Mouse (Mus musculus): Measurements from ENCODE around the gene Spata18. TPM values are rescaled to one million over a fixed set of nuclear protein-coding genes. Genes with fewer than 3 reads are reported as not detected.
A peak's percentile ranks its signal among the peaks of the same experiment; 100 is the strongest.

Gene Spata18
- polyA plus RNA-seq (2012; ENCODE audit: insufficient read depth, insufficient read length, missing spikeins) = not detected in 2 replicates

DNA sequence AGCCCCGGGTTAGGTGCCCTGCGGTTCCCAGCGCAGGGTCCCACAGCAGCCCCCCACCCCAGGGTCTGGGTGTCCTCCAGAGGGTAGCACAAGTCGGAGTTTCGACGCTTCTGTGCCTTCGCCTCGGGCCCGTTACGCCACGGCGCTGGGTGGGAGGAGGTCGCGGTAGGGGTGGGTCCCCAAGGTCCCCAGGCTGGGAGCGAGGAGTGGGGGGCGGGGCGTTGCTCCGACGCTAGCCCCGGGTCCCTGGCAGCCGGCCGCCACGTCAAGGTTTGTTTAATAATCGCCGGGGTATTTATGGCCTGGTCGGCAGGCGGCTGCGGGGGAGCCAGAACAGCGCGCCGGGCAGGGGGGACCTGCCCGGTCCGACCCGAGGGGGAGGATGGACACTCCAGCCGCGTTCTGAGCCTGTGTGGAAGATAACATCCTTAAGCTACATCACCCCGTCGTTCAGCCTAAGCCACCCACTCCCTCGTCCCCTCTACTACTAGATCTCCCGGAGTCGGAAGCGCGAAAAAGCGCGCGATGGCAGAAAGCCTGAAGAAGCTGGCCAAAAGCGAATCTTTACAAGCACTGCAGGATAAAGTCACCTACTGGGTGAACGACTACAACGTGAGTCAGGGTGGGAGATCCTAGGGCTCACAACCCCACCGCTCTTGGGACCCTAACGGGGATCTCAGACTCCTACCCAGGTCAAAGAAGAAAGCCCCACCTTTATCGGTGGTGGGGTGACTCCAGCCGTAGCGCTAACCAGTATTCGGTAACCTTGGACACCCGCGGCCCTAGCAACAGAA is at the start of gene Spata18:
Gene Spata18 (plus strand): TSS at position 319 of the 794 bp plus-strand sequence.
- no peak within 1 kb of the TSS for H3K27ac ChIP-seq (ENCODE audit: insufficient read depth, low read depth, low read length)
- TF ChIP-seq CTCF (IDR thresholded peaks at IDR 0.05; ENCODE audit: low read depth, low read length) (no peak), POLR2A (IDR thresholded peaks at IDR 0.05; ENCODE audit: borderline replicate concordance, low read depth, low read length) (no peak)
- H3K4me1 ChIP-seq (ENCODE audit: control insufficient read depth, insufficient read depth, low read length) = peaks cover 4% of the 10 kb centered on the region; the same call in 1 of the 2 replicates
- H3K4me3 ChIP-seq (ENCODE audit: insufficient read depth, low read length) = peak within 1 kb of the TSS; percentile 61

DNA sequence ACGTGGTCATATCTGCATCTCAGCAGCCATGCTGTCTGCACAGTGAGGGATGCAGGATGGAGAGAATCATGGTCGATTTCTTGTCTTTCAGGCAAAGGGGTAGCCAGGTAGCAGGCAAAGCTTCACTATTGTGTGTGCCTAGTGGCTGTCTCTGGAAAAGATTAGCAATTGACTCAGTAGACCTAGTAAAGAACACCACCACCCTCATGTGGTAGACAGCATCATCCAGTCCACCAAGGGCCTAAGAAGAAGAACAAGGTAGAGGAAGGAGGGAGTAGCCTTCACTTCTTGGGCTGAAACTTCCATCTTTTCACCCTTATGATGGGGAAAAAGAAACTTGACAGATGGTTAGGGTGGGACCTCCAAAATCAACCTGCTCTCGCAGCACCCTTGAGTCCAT is 48.3 kb upstream of the Spata18 start:
- Histone ChIP-seq H3K4me1 (ENCODE audit: control insufficient read depth, insufficient read depth, low read length) (no peaks in the 10 kb centered on the region), H3K4me3 (ENCODE audit: insufficient read depth, low read length) (no peak overlapping the region), H3K27ac (ENCODE audit: insufficient read depth, low read depth, low read length) (no peak overlapping the region)
- TF ChIP-seq POLR2A (IDR thresholded peaks at IDR 0.05; ENCODE audit: borderline replicate concordance, low read depth, low read length) (no peak), CTCF (IDR thresholded peaks at IDR 0.05; ENCODE audit: low read depth, low read length) (no peak)

DNA sequence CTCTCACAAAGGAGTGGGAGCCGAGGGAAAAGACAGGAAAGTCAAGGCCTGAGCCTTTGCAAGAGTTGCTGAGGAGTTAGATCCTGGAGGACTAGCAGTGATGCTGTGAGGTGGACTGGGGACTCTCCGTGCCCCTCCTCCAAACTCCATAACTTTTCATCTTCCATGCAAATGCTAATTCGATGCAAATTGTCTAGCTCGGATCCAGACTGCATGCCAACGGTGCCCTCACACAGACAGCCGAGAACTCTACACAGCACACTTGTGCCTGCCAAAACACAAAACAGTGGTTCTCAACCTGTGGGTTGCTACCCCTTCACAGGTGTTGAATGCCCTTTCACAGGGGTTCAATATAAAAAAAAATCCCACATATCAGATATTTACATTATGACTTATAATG is 46.6 kb upstream of the Spata18 start:
- TF ChIP-seq POLR2A (IDR thresholded peaks at IDR 0.05; ENCODE audit: borderline replicate concordance, low read depth, low read length) (no peak), CTCF (IDR thresholded peaks at IDR 0.05; ENCODE audit: low read depth, low read length) (no peak)
- Histone ChIP-seq H3K27ac (ENCODE audit: insufficient read depth, low read depth, low read length) (no peak overlapping the region), H3K4me1 (ENCODE audit: control insufficient read depth, insufficient read depth, low read length) (no peaks in the 10 kb centered on the region), H3K4me3 (ENCODE audit: insufficient read depth, low read length) (no peak overlapping the region)

DNA sequence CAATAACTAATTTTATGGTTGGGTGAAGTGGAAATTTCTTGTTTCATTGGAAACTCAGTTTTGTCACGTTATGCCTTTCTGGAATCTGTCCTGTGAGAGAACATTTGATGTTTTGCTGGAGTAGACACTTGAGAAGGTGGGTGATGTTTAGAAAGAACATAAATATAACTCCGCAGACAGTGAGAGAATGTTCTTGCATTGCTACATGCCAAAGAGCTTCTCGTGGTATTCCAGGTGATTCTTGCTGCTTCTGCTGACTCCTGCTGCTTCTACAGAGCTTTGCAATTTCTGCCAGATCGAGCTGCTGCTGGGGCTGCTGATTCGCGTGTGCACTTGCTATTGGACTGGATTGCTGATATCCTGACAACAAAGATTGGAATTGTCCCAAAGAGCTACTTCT is 46.2 kb upstream of the Spata18 start:
- Histone ChIP-seq H3K4me3 (ENCODE audit: insufficient read depth, low read length) (no peak overlapping the region), H3K4me1 (ENCODE audit: control insufficient read depth, insufficient read depth, low read length) (no peaks in the 10 kb centered on the region), H3K27ac (ENCODE audit: insufficient read depth, low read depth, low read length) (no peak overlapping the region)
- TF ChIP-seq POLR2A (IDR thresholded peaks at IDR 0.05; ENCODE audit: borderline replicate concordance, low read depth, low read length) = no peak
- TF ChIP-seq CTCF (IDR thresholded peaks at IDR 0.05; ENCODE audit: low read depth, low read length) = no peak

DNA sequence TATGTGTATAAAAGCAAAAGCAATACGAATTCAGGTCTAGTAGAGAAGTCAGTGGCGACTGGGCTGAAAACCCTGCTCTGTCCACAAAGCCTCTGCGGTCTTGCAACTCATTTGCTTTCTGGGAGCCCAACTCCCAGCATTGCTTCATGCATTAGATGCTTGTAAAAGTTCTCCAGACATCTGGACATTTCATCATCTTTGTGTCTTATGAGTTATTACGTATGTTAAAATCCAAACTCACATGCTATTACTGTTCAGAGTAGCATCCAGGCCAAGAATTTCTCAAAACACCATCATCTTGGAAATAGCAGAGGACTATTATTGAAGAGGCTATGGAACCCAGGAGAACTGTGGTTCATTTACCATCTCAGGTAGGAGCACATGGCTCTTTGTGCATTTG is 40.1 kb upstream of the Spata18 start:
- Histone ChIP-seq H3K27ac (ENCODE audit: insufficient read depth, low read depth, low read length) (no peak overlapping the region), H3K4me3 (ENCODE audit: insufficient read depth, low read length) (no peak overlapping the region), H3K4me1 (ENCODE audit: control insufficient read depth, insufficient read depth, low read length) (no peaks in the 10 kb centered on the region)
- TF ChIP-seq POLR2A (IDR thresholded peaks at IDR 0.05; ENCODE audit: borderline replicate concordance, low read depth, low read length) = no peak
- no peak for TF ChIP-seq CTCF (IDR thresholded peaks at IDR 0.05; ENCODE audit: low read depth, low read length)

DNA sequence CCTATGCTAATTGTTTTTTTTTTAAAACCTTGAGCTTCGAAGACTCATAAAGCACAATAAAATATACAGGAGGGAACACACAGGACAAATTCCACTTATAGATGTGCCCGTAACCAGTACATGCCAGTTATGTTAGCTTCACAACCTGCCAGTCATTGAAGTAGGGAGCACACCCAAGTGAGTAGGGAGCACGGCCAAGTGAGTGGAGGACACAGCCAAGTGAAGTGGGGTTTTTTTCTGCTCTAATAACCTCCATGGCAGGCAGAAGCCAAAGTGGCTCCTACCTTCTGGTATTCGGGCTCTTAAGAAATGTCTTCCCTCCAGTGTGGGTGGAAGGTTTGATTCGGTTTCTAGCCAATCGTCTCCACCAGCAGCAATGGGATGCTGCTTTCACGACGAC is 37.9 kb upstream of the Spata18 start:
- no peak overlapping the region for H3K4me3 ChIP-seq (ENCODE audit: insufficient read depth, low read length)
- TF ChIP-seq CTCF (IDR thresholded peaks at IDR 0.05; ENCODE audit: low read depth, low read length) (no peak), POLR2A (IDR thresholded peaks at IDR 0.05; ENCODE audit: borderline replicate concordance, low read depth, low read length) (no peak)
- H3K4me1 ChIP-seq (ENCODE audit: control insufficient read depth, insufficient read depth, low read length) = no peaks in the 10 kb centered on the region
- no peak overlapping the region for H3K27ac ChIP-seq (ENCODE audit: insufficient read depth, low read depth, low read length)

DNA sequence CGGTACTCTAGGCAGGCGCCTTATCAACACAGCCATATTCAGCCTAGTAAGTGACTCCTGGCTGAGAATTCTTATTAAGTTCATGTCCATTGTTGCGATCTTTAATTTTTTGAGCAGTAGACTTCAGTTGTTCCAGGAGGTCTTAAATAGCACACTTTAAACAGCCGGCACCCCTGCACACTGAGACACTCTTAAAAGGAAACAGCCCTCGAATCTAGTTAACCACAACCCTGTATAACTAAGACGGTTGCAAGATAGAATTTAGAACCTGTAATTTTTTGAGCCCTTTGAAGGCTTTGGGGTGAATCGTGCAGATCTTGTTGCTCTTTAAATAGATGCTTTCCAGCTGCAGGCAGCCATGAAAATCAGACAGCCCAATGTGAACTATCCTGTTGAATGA is 36.0 kb upstream of the Spata18 start:
- H3K4me1 ChIP-seq (ENCODE audit: control insufficient read depth, insufficient read depth, low read length) = no peaks in the 10 kb centered on the region
- no peak overlapping the region for H3K4me3 ChIP-seq (ENCODE audit: insufficient read depth, low read length)
- no peak overlapping the region for H3K27ac ChIP-seq (ENCODE audit: insufficient read depth, low read depth, low read length)
- TF ChIP-seq CTCF (IDR thresholded peaks at IDR 0.05; ENCODE audit: low read depth, low read length) (no peak), POLR2A (IDR thresholded peaks at IDR 0.05; ENCODE audit: borderline replicate concordance, low read depth, low read length) (no peak)

DNA sequence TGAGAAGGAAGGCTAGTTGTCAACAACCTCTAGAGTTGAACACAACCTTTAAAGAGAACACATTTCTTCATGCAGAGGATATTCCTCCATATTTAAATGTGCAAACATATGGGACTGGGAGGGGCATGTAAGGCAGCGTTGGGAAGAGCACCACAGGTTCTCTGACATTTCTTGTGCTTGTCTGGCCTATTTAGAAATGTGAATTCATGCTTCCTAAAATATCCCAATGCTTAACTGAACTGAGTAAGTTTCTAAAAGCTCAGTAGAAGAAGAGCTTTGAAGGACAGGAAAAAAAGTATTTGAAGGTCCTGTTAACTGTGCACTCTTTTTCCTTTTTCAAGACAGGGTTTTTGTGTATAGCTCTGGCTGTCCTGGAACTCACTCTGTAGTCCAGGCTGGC is 32.2 kb upstream of the Spata18 start:
- Histone ChIP-seq H3K27ac (ENCODE audit: insufficient read depth, low read depth, low read length) (no peak overlapping the region), H3K4me1 (ENCODE audit: control insufficient read depth, insufficient read depth, low read length) (no peaks in the 10 kb centered on the region), H3K4me3 (ENCODE audit: insufficient read depth, low read length) (no peak overlapping the region)
- no peak for TF ChIP-seq POLR2A (IDR thresholded peaks at IDR 0.05; ENCODE audit: borderline replicate concordance, low read depth, low read length)

DNA sequence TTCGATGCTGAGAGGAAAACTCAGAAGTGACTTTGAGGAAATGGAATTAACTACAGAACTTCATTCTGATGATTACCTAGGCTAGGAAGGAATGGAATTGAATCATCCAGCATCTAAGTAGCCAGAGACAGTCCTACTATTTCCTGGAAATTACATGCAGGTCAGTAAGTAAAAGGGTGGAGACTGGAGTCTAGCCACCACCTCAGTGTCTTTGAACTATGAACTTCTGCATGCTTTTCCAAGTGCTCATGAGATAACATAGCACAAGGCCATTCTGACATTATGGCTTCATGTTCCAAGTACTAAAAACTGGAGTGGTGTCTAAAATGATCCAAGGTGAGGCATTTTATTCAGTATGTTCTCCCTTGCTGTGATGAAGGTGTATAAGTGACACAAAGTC is 25.7 kb upstream of the Spata18 start:
- TF ChIP-seq POLR2A (IDR thresholded peaks at IDR 0.05; ENCODE audit: borderline replicate concordance, low read depth, low read length) = no peak
- no peak for TF ChIP-seq CTCF (IDR thresholded peaks at IDR 0.05; ENCODE audit: low read depth, low read length)
- peaks cover 5% of the 10 kb centered on the region for H3K4me1 ChIP-seq (ENCODE audit: control insufficient read depth, insufficient read depth, low read length)

DNA sequence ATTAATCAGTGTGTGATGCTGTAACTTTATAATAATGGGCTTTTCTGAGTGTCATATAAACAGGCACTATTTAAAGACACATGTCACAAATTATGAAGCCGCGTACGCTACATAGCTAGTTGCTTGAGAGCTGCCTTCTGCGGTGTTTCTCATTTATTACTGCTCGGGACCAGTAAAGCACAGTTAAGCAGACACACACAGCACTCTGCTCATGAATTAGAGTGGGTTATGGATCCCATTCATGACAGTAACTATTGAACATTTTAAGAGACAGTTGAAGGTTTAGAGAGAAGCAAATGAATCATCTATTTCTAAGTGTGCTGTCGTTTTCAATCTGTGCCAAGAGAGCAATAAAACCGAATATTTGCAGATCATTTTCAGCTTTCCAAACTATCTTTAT is 24.3 kb upstream of the Spata18 start:
- H3K27ac ChIP-seq (ENCODE audit: insufficient read depth, low read depth, low read length) = no peak overlapping the region
- peaks cover 10% of the 10 kb centered on the region for H3K4me1 ChIP-seq (ENCODE audit: control insufficient read depth, insufficient read depth, low read length)
- no peak for TF ChIP-seq POLR2A (IDR thresholded peaks at IDR 0.05; ENCODE audit: borderline replicate concordance, low read depth, low read length)
- TF ChIP-seq CTCF (IDR thresholded peaks at IDR 0.05; ENCODE audit: low read depth, low read length) = no peak
- H3K4me3 ChIP-seq (ENCODE audit: insufficient read depth, low read length) = no peak overlapping the region

More for the DNA sequence above, 25.7 kb upstream of the Spata18 start:
- no peak overlapping the region for H3K4me3 ChIP-seq (ENCODE audit: insufficient read depth, low read length)
- no peak overlapping the region for H3K27ac ChIP-seq (ENCODE audit: insufficient read depth, low read depth, low read length)
